Mouse (Mus musculus): Measurements from ENCODE around the gene Col7a1.

DNA sequence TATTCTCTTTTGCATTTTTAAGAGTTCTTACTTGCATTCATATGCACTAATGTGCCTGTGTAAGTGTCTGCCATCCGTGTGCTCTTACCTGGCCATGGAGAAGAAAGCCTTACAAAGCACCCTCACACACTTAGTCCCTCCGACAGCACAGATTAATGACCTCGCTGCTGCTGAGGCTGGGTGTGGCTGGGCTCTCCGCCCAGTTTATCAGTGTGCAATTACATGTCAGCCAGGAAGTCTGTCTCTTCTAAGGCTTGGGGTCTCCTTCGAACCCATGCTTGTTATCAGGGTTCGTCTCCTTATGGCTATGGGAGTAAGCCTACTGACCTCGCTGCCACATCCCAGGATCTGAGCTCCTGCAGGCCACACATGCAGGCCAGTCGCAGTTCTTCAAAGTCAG is 62.0 kb downstream of the Col7a1 start:
- TF ChIP-seq POLR2A (IDR thresholded peaks at IDR 0.05; ENCODE audit: extremely low read depth, insufficient read depth, low read length) = no peak
- no peak for TF ChIP-seq CTCF (IDR thresholded peaks at IDR 0.05; ENCODE audit: extremely low read depth, insufficient read depth, low read length)

Measured in cortical plate, adult 2 months (tissue).